Mouse (Mus musculus) small intestine, adult 2 months (tissue): ENCODE measurements around the gene Tor1b. TPM values are rescaled to one million over a fixed set of nuclear protein-coding genes. Genes with fewer than 3 reads are reported as not detected.
"Not testable (repeated sequence)": the region's sequence is repeated elsewhere in the genome, so short reads cannot be mapped to it uniquely, and the experiment has no call there.

Source experiments
- H3K27ac ChIP-seq: fragments of 200-500 bp; 2 replicates; pipeline ENCODE4 v1.5.1; 2012; ENCODE audit warnings: low read depth, low read length, control low read depth, inconsistent platforms; ENCODE audit not compliant: insufficient read depth
- H3K27me3 ChIP-seq: fragments of 200-500 bp; 2 replicates; pipeline ENCODE4 v1.6.1; 2012; ENCODE audit warnings: mild to moderate bottlenecking, moderate library complexity, low read length, inconsistent platforms; ENCODE audit not compliant: control insufficient read depth, insufficient read depth
- H3K36me3 ChIP-seq: fragments of 200-500 bp; 2 replicates; pipeline ENCODE4 v1.6.1; 2012; ENCODE audit warnings: mild to moderate bottlenecking, low read length, control low read depth, inconsistent platforms; ENCODE audit not compliant: control insufficient read depth, insufficient read depth
- H3K4me1 ChIP-seq: fragments of 200-500 bp; 2 replicates; pipeline ENCODE4 v1.6.1; 2012; ENCODE audit warnings: low read length, inconsistent platforms, mixed read lengths; ENCODE audit not compliant: control insufficient read depth, insufficient read depth, insufficient read length
- H3K4me3 ChIP-seq: fragments of 200-500 bp; 2 replicates; pipeline ENCODE4 v1.5.1; 2012; ENCODE audit warnings: low read depth, mild to moderate bottlenecking, control low read depth, inconsistent platforms, low read length, moderate library complexity
- CTCF ChIP-seq: fragments of 200-500 bp; IDR thresholded peaks from 2 replicates; pipeline ENCODE4 v1.5.1; 2012; ENCODE audit warnings: low read depth, mild to moderate bottlenecking, control low read depth, inconsistent platforms, low read length, moderate library complexity, mixed read lengths; ENCODE audit not compliant: insufficient replicate concordance, insufficient read length; ENCODE audit errors: extremely low read depth
- POLR2A ChIP-seq: fragments of 200-500 bp; IDR thresholded peaks from 2 replicates; pipeline ENCODE4 v1.6.1; 2012; ENCODE audit warnings: low read depth, mild to moderate bottlenecking, control low read depth, inconsistent platforms, low read length, moderate library complexity
- WGBS: fragments of 180-500 bp; shearing (Covaris S2); methylation state at CpG from one replicate; pipeline ENCODE4 v1.1.7; 2018; 5-methylcytosine and 5-hydroxymethylcytosine counted together
- polyA plus RNA-seq: library from polyadenylated mRNA; depleted of rRNA; stranded (reverse); fragments of >200 nt; gene quantifications from 2 replicates; pipeline ENCODE4 v1.2.3, GENCODE M21; 2012

Tor1b gene
- polyA plus RNA-seq, 1 experiment: 8.0 TPM

DNA sequence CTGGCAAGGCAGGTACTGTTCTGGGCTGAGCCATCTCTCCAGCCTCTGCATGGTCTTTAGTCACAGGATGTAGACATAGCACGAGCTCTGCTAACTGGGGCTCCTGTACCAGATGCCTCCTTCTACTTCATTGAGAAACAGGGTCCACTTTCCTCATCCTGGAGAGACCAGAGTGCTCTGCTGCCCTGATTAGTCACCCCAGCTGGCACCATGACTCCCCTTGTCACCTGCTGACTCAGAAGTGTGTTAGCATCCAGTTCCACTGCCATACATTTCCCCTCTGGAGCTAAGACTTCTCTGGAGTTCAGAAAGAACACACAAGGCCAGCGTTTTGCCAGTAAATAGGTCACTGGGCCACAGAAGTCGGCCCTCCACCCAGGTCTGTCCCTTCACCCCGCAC, 27.6 kb upstream of the Tor1b start:
- 78% methylated on average over 4 of the region's 4 CpGs for WGBS
- Histone ChIP-seq H3K27me3 (no peaks in the 10 kb centered on the region), H3K4me3 (no peak overlapping the region), H3K36me3 (no peaks in the 10 kb centered on the region), H3K27ac (no peak overlapping the region), H3K4me1 (peaks cover 16% of the 10 kb centered on the region)
- TF ChIP-seq POLR2A: no peak
- TF ChIP-seq CTCF: no peak

DNA sequence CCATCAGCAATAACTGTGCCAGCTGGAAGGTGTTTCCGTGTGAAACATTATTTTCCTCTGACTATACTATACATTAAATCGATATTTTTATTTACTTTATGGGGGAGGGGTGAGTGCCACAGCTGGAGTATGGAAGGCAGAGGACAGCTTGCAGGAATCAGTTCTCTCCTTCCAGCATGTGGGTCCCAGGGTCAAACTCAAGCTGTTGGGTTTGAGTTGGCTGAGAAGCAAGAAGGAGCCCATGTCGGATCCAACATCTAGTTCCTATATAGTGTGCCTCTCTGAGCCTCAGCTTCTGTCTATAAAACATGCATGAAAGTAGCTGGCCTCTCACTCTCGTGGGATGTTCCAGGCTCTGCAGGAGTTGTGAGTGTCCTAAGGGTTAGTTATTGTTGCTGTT, 26.4 kb upstream of the Tor1b start:
- no peak overlapping the region for H3K27ac ChIP-seq
- no peak overlapping the region for H3K4me3 ChIP-seq
- no peaks in the 10 kb centered on the region for H3K27me3 ChIP-seq
- TF ChIP-seq CTCF (no peak), POLR2A (no peak)
- no peaks in the 10 kb centered on the region for H3K36me3 ChIP-seq
- peaks cover 16% of the 10 kb centered on the region for H3K4me1 ChIP-seq
- 52% methylated on average over 4 of the region's 4 CpGs for WGBS

DNA sequence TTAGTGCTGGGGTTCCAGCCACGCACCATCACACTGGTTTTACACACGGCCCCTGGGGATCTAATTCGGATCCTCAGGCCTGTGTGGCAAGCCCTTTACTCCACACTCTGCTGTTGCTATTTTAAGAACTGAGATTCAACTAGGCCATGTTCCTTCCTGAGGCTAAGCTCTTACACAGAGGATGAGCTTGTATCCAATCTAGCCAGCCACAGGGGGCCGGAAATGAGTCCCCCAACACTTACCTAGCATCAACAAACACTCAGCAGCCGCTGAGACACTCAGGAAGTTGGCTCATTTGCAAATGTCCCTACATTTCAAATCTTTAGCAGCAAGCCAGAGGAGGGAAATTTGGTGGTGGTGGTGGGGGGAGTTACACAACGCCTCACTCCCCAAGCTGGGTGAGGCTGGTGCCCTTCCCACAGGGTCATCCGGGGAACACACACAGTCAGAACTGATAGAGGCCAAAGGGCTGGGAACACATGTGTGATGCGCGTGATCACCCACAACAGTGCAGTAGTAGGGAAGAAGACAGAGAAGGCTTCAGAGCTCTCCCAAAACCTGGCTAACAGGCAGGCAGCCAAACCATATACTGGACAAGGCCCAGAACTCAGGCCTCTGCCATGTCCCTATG, 25.5 kb upstream of the Tor1b start:
- TF ChIP-seq POLR2A: no peak
- TF ChIP-seq CTCF: no peak
- no peaks in the 10 kb centered on the region for H3K27me3 ChIP-seq
- WGBS: 69% methylated on average over 9 of the region's 9 CpGs
- H3K4me3 ChIP-seq: no peak overlapping the region
- H3K4me1 ChIP-seq: peaks cover 16% of the 10 kb centered on the region
- H3K36me3 ChIP-seq: no peaks in the 10 kb centered on the region
- H3K27ac ChIP-seq: peak overlapping the region; percentile 47

DNA sequence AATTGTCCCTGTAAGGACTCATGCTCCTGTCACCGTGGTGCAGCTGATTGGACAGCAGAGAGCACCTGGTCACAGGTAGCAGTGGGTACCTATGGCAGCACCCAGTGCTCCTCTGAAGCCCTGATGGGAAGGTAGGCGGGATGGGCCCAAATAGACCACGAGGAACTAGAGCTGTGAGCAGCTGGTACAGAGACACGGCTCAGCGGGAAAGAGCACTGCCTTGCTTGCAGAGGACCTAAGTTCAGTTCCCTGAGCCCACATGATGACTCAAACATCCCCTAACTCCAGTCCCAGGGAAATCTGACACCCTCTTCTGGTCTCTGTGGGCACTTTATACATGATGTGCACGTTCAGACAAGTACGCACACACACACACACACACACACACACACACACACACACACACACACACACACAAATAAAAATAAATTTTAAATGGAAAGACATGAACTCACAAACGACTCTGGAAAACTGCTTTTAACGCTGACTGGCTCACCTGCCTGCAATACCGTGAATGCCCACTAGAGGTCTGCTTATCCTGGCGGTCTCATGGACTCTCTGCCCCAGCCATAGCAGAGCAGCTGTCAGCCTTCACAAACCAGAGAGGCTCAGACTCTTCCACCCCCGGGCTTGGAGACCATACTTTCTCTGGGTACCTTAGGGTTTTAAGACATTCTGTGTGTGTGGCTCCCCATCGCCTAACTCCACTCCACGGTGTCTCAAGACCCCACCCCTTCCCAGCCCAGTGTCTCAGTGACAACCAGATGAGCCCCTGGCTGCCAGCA, 24.7 kb upstream of the Tor1b start:
- TF ChIP-seq POLR2A (peak; percentile 35; the same call in 1 of the 2 replicates), CTCF (peak; percentile 71; the same call in 1 of the 2 replicates)
- WGBS: 23% methylated on average over 14 of the region's 14 CpGs
- no peaks in the 10 kb centered on the region for H3K36me3 ChIP-seq
- H3K27ac ChIP-seq: peak overlapping the region; percentile 69
- H3K27me3 ChIP-seq: no peaks in the 10 kb centered on the region
- peaks cover 16% of the 10 kb centered on the region for H3K4me1 ChIP-seq
- no peak overlapping the region for H3K4me3 ChIP-seq

DNA sequence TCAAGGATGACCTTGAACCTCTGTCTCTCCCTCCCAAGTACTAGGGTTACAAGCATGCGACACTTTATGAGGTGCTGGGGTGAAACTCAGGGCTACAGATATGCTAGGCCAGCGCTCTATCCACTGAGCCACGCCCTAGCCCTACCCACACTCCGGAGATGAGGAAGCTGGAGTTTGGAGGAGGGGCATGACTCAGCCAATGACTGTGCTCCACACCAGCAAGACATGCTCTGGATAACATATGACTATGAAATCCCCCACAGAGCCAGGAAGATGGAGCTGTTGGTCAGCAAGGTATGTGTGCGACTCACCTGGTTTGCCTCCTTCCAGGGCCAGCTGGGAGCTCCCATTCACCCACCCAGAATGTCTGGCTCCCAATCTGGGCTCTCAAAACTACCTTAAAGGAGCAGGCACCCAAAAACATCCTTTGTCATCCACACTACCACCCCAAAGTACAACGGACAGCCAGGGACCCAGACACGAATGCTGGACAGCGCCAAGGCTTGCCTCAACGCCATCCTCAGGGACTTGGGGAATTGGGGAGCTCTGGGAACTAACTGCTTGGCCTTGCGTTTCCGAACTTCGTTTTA, 23.8 kb upstream of the Tor1b start:
- Histone ChIP-seq H3K27me3 (no peaks in the 10 kb centered on the region), H3K27ac (peak overlapping the region; percentile 69), H3K4me1 (peaks cover 16% of the 10 kb centered on the region), H3K36me3 (no peaks in the 10 kb centered on the region), H3K4me3 (peak overlapping the region; percentile 59)
- 14% methylated on average over 12 of the region's 12 CpGs for WGBS
- TF ChIP-seq POLR2A (peak; percentile 43), CTCF (no peak)

DNA sequence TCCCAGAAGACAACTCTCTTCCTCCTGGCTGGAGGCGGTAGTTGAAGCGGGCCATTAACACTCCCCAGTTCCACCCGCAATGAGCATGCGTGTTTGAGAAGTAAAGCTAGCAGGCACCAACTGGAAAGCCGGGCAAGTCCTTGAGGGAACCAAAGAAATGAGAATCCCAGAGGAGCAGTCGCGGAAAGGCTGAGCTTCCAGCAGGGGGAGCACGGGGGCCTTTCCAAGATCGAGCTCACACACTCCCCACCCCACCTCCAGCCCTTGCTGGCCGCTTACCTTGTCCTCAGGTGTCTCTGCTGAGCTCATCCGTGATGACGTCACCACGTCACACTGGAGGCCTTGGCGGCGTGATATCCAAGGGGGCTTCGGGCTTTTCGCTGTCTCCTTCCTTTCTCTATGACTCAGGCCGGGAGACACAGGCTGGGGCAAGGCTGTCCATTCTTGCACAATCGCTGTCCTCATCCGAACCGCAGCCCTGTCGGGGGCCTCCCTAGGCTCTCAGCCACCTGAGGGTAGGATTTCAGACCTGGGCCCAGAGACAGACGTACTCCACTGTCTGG, 23.2 kb upstream of the Tor1b start, which contains the start of gene Ptges:
Ptges (minus strand) TSS at position 381 of the 563 bp plus-strand sequence.
- H3K4me1 ChIP-seq: peaks cover 16% of the 10 kb centered on the region
- H3K4me3 ChIP-seq: peak within 1 kb of the TSS; percentile 59
- peak within 1 kb of the TSS; percentile 69 for H3K27ac ChIP-seq
- TF ChIP-seq POLR2A (no peak), CTCF (peak; percentile 75)
- WGBS: 2% methylated on average over 23 of the region's 23 CpGs
- H3K36me3 ChIP-seq: no peaks in the 10 kb centered on the region
- no peaks in the 10 kb centered on the region for H3K27me3 ChIP-seq

DNA sequence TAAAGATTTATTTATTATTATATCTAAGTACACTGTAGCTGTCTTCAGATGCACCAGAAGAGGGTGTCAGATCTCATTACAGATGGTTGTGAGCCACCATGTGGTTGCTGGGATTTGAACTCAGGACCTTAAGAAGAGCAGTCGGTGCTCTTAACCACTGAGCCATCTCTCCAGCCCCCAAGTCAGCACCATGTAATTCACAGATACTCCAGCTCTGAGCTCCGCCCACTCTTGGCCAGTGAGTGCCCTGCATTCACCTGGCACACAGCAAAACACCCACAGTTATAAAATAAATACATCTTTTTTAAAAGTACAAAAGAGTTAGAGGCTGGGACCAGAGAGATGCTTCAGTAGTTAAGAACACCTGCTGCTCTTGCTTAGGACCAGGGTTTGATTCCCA, 21.9 kb upstream of the Tor1b start:
- WGBS: 92% methylated on average over 2 of the region's 2 CpGs
- not testable (repeated sequence) for H3K27ac ChIP-seq

More for the DNA sequence above, 21.9 kb upstream of the Tor1b start:
- peaks cover 16% of the 10 kb centered on the region for H3K4me1 ChIP-seq
- H3K27me3 ChIP-seq, H3K36me3 ChIP-seq, H3K4me3 ChIP-seq: not testable (repeated sequence)
